Mouse (Mus musculus) myocyte (in vitro differentiated cells): ENCODE results near the gene Fars2.

Experiments
- E2F4 ChIP-seq: IDR thresholded peaks from one replicate; pipeline ENCODE4 v1.6.1; 2011; ENCODE audit warnings: mild to moderate bottlenecking, control low read depth, moderate library complexity; ENCODE audit not compliant: insufficient read depth
- MAX ChIP-seq: IDR thresholded peaks from one replicate; pipeline ENCODE4 v1.6.1; 2011; ENCODE audit warnings: low read depth, mild to moderate bottlenecking, control low read depth
- MYOD1 ChIP-seq, 3 experiments: IDR thresholded peaks; one replicate each; pipeline ENCODE4 v1.6.1; 2011; ENCODE audit warnings: control low read depth in 2 of 3, low read depth in 2 of 3, mild to moderate bottlenecking in 2 of 3, moderate library complexity in 1 of 3; ENCODE audit not compliant: insufficient read length in 2 of 3, control insufficient read depth in 1 of 3
- POLR2A ChIP-seq: IDR thresholded peaks from one replicate; pipeline ENCODE4 v1.6.1; 2011; ENCODE audit warnings: low read depth, mild to moderate bottlenecking, control low read depth, moderate library complexity; ENCODE audit not compliant: insufficient read length
- REST ChIP-seq: IDR thresholded peaks from one replicate; pipeline ENCODE4 v1.6.1; 2011; ENCODE audit warnings: mild to moderate bottlenecking, control low read depth, moderate library complexity; ENCODE audit not compliant: insufficient read depth, insufficient read length
- SRF ChIP-seq: IDR thresholded peaks from one replicate; pipeline ENCODE4 v1.6.1; 2011; ENCODE audit warnings: low read depth; ENCODE audit not compliant: control insufficient read depth, insufficient read length
- TCF12 ChIP-seq: IDR thresholded peaks from one replicate; pipeline ENCODE4 v1.6.1; 2011; ENCODE audit warnings: mild to moderate bottlenecking, control low read depth; ENCODE audit not compliant: poor library complexity, insufficient read depth, severe bottlenecking
- TCF3 ChIP-seq: IDR thresholded peaks from one replicate; pipeline ENCODE4 v1.6.1; 2011; ENCODE audit warnings: low read depth, control low read depth; ENCODE audit not compliant: insufficient read length
- USF1 ChIP-seq: IDR thresholded peaks from one replicate; pipeline ENCODE4 v1.6.1; 2011; ENCODE audit warnings: low read depth, mild to moderate bottlenecking, control low read depth, moderate library complexity

GRCm38 (mm10) chr13:36150272-36150671 is 33.1 kb downstream of the Fars2 start:
- no peak for TF ChIP-seq POLR2A
- TF ChIP-seq USF1: no peak
- TF ChIP-seq REST: no peak
- no peak for TF ChIP-seq TCF12
- no peak for TF ChIP-seq SRF
- no peak for TF ChIP-seq MAX
- no peak for TF ChIP-seq E2F4
- TF ChIP-seq MYOD1 (IDR thresholded peaks at IDR 0.05; ENCODE audit: control insufficient read depth in 1 of 3, insufficient read length in 2 of 3, low read depth in 2 of 3): no peak
- TF ChIP-seq TCF3: no peak
